Mouse (Mus musculus) layer of hippocampus, adult 8-10 months (tissue): ENCODE data around the gene Tubb4b. TPM values are rescaled to one million over a fixed set of nuclear protein-coding genes. Genes with fewer than 3 reads are reported as not detected.

ENCODE experiments used
- DNase-seq, 2 experiments: peaks; one replicate each; pipeline ENCODE4 v3.0.0; 2022; ENCODE audit warnings: low spot score in 2 of 2
- total RNA-seq, 4 experiments: library from RNA; stranded (reverse); gene quantifications; 2 replicates each; pipeline ENCODE4 v1.2.4; 2022

Tubb4b gene
- total RNA-seq, 4 experiments from 2014 or later = 303 to 348 (median 313) TPM

DNA sequence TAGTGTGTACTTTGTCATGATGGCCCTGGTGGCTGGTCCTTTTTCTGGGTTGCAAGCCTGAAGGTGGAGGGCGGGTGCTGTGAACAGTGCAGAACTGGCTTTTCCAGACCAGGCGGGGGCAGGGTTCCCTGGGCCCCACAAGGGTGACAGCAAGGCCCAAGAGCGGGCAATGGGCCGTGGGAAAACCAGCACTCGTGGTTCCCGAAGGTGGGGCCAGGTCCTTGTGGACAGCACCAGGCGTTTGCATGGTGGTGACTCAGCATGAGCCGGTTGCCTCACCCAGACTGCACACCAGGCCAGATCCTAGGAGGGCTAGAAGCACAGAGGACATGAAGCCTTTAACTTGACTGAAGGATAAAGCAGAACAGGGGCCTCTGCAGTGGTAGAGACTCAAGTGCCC is 51.9 kb downstream of the Tubb4b start:
- no peak for DNase-seq

Other genes starting within 250 kb of the Tubb4b start
- 10 to 100 TPM; 80.5 to 87.5 (median 85.1) TPM for gene Mrpl41, start 249.6 kb downstream of the Tubb4b start, total RNA-seq
- gene Pnpla7, start 248.7 kb downstream of the Tubb4b start, total RNA-seq = 10 to 100 TPM; 20.9 to 40.0 (median 37.1) TPM
- gene Nsmf, start 170.3 kb downstream of the Tubb4b start, total RNA-seq = 100 to 1,000 TPM; 768 to 931 (median 837) TPM
- gene Entpd8, start 144.4 kb downstream of the Tubb4b start, total RNA-seq = not detected
- gene Noxa1, start 129.6 kb downstream of the Tubb4b start, total RNA-seq = not detected
- 10 to 100 TPM; 16.9 to 20.4 (median 19.5) TPM for gene Nrarp, start 43.9 kb downstream of the Tubb4b start, total RNA-seq
- 1 to 10 TPM; 2.2 to 4.6 (median 2.8) TPM for gene Tor4a, start 27.8 kb downstream of the Tubb4b start, total RNA-seq
- gene Nelfb, start 13.2 kb downstream of the Tubb4b start, total RNA-seq = 10 to 100 TPM; 56.7 to 64.9 (median 64.0) TPM
- gene Stpg3, start 10.1 kb downstream of the Tubb4b start, total RNA-seq = under 1 TPM in 2 of 4 experiments, not detected in 2; 0.27 to 0.29 TPM
- gene Fam166a, start 6.0 kb downstream of the Tubb4b start, total RNA-seq = not detected
- not detected for gene Slc34a3, start 9.7 kb upstream of the Tubb4b start, total RNA-seq
- not detected for gene Rnf224, start 12.1 kb upstream of the Tubb4b start, total RNA-seq
- gene Rnf208, start 17.6 kb upstream of the Tubb4b start, total RNA-seq = 100 to 1,000 TPM; 219 to 241 (median 229) TPM
- gene Cysrt1, start 17.8 kb upstream of the Tubb4b start, total RNA-seq = not detected
- gene AL732309.1, start 22.2 kb upstream of the Tubb4b start, total RNA-seq = 1 to 10 TPM; 3.3 to 5.5 (median 4.4) TPM
- 10 to 100 TPM; 27.0 to 44.4 (median 33.9) TPM for gene Tmem203, start 30.7 kb upstream of the Tubb4b start, total RNA-seq
- gene Tprn, start 37.9 kb upstream of the Tubb4b start, total RNA-seq = 10 to 100 TPM; 19.9 to 27.8 (median 24.3) TPM
- gene Ssna1, start 47.7 kb upstream of the Tubb4b start, total RNA-seq = 10 to 100 TPM; 59.0 to 71.0 (median 64.3) TPM
- gene Anapc2, start 47.8 kb upstream of the Tubb4b start, total RNA-seq = 100 to 1,000 TPM in 2 of 4 experiments, 10 to 100 TPM in 2; 87.9 to 110 (median 99.0) TPM
- not detected for gene Tmem210, start 63.4 kb upstream of the Tubb4b start, total RNA-seq
- gene Lrrc26, start 65.2 kb upstream of the Tubb4b start, total RNA-seq = not detected
- 100 to 1,000 TPM; 366 to 436 (median 415) TPM for gene Grin1, start 94.5 kb upstream of the Tubb4b start, total RNA-seq
- 10 to 100 TPM; 53.7 to 68.2 (median 59.6) TPM for gene Man1b1, start 107.6 kb upstream of the Tubb4b start, total RNA-seq
- gene Dpp7, start 131.7 kb upstream of the Tubb4b start, total RNA-seq = 10 to 100 TPM; 38.9 to 52.9 (median 45.4) TPM
- gene Uap1l1, start 141.0 kb upstream of the Tubb4b start, total RNA-seq = 10 to 100 TPM; 12.0 to 28.7 (median 20.3) TPM
- 1 to 10 TPM; 2.4 to 4.6 (median 4.2) TPM for gene Sapcd2, start 147.6 kb upstream of the Tubb4b start, total RNA-seq
- 10 to 100 TPM; 14.6 to 20.7 (median 16.8) TPM for gene Entpd2, start 171.2 kb upstream of the Tubb4b start, total RNA-seq
- 100 to 1,000 TPM; 390 to 435 (median 411) TPM for gene Npdc1, start 174.6 kb upstream of the Tubb4b start, total RNA-seq
- under 1 TPM; 0.35 to 0.98 (median 0.44) TPM for gene Fut7, start 198.6 kb upstream of the Tubb4b start, total RNA-seq
- gene Abca2, start 204.0 kb upstream of the Tubb4b start, total RNA-seq = 100 to 1,000 TPM; 165 to 186 (median 183) TPM
- gene Clic3, start 232.1 kb upstream of the Tubb4b start, total RNA-seq = under 1 TPM in 2 of 4 experiments, not detected in 2; 0.43 to 0.92 TPM
- 10 to 100 TPM; 60.3 to 63.5 (median 61.8) TPM for gene Paxx, start 236.4 kb upstream of the Tubb4b start, total RNA-seq
- 1,000 to 10,000 TPM in 3 of 4 experiments, 100 to 1,000 TPM in 1; 912 to 1,488 (median 1,209) TPM for gene Ptgds, start 245.3 kb upstream of the Tubb4b start, total RNA-seq